Mouse (Mus musculus) brain, adult 10 weeks (tissue): Measurements from ENCODE around the gene Olfr488. TPM values are rescaled to one million over a fixed set of nuclear protein-coding genes. Genes with fewer than 3 reads are reported as not detected.

Experiments
- polyA plus RNA-seq: library from polyadenylated mRNA; stranded (reverse); fragments of 350-450 nt; fragmentation: Illumina TruSeq; extraction: RNeasy Lipid Tissue Mini Kit (QIAGEN cat#74804); gene quantifications from one replicate; pipeline ENCODE4 v1.2.3, GENCODE M21; 2015; ENCODE audit warnings: low read depth, low replicate concordance

Gene Olfr488
- not detected for polyA plus RNA-seq

DNA sequence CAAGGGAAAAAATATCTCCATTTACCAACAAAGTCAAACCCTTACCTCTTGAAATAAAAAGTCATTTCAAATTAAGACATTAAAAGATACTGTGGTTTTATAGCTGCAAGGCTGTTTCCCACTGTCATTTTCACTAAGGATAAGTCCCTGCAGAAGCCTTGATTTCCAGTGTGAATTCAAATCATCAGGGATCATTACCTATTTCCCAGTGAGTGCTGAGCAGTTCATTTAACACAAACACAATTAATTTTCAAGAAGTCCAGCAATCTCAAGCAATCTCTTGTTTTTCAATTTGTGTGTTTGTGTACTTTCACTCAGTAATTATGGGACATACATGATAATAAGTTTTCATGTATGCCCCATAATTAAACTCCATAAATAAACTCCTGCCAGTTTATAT, at the start of gene Olfr488:
Gene Olfr488, minus strand, starts transcription at position 101 of the 400 bp plus-strand sequence.

DNA sequence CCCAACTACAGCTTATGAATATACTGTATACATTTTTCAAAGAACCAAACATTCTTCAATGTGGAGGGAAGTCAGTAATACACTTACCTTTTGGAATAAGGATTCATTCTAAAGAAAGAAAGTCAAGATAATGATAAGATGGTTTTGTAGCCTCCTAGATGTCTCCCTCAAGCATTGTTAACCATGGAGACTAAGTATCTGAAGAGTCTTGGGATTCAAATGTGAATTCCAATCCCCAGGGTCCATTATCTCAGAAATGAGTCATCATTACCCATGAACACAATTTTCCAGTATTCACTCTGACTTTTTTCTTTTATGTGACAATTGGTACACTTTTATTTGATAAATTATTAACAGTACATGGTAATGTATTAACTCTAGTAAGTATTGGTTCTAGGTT, 30.7 kb upstream of the Olfr488 start, which contains the start of gene Olfr490:
Gene Olfr490, minus strand, starts transcription at position 101 of the 400 bp plus-strand sequence.

DNA sequence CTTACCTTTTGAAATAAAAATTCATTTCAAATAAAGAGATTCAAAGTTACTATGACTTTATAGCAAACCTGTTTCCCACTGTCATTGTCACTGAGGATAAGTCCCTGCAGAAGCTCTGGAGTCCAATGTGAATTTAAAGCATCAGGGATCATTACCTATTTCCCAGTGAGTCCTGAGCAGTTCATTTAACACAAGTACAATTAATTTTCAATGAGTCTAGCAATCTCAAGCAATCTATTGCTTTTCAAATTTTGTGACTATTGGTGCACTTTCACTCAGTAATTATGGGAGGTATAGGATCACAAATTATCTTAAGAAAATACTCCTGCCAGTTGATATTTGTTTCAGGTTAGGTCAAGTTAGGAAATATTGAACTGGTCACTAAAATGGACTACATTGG, 43.6 kb downstream of the Olfr488 start, which contains the start of gene Olfr487:
Gene Olfr487, minus strand, starts transcription at position 101 of the 400 bp plus-strand sequence.

Other genes with a start within 250 kb of the Olfr488 start
- not detected for gene Olfr478, start 224.4 kb downstream of the Olfr488 start, polyA plus RNA-seq
- gene Olfr479, start 207.7 kb downstream of the Olfr488 start, polyA plus RNA-seq = not detected
- gene Olfr480, start 191.0 kb downstream of the Olfr488 start, polyA plus RNA-seq = not detected
- gene Olfr481, start 178.5 kb downstream of the Olfr488 start, polyA plus RNA-seq = not detected
- not detected for gene Olfr482, start 160.8 kb downstream of the Olfr488 start, polyA plus RNA-seq
- not detected for gene Olfr483, start 157.5 kb downstream of the Olfr488 start, polyA plus RNA-seq
- not detected for gene Olfr484, start 130.9 kb downstream of the Olfr488 start, polyA plus RNA-seq
- gene Olfr485, start 98.5 kb downstream of the Olfr488 start, polyA plus RNA-seq = not detected
- not detected for gene Olfr486, start 85.6 kb downstream of the Olfr488 start, polyA plus RNA-seq
- not detected for gene Olfr487, start 43.7 kb downstream of the Olfr488 start, polyA plus RNA-seq
- gene Olfr490, start 30.6 kb upstream of the Olfr488 start, polyA plus RNA-seq = not detected
- not detected for gene Olfr491, start 55.1 kb upstream of the Olfr488 start, polyA plus RNA-seq
- not detected for gene Olfr492, start 65.3 kb upstream of the Olfr488 start, polyA plus RNA-seq
- not detected for gene Olfr493, start 88.6 kb upstream of the Olfr488 start, polyA plus RNA-seq
- gene Olfr494, start 107.0 kb upstream of the Olfr488 start, polyA plus RNA-seq = not detected
- gene Olfr495, start 134.8 kb upstream of the Olfr488 start, polyA plus RNA-seq = not detected
- not detected for gene Olfr497, start 162.1 kb upstream of the Olfr488 start, polyA plus RNA-seq
- gene Olfr498, start 207.0 kb upstream of the Olfr488 start, polyA plus RNA-seq = not detected